Mouse (Mus musculus): ENCODE results near the gene Gm20388.

DNA sequence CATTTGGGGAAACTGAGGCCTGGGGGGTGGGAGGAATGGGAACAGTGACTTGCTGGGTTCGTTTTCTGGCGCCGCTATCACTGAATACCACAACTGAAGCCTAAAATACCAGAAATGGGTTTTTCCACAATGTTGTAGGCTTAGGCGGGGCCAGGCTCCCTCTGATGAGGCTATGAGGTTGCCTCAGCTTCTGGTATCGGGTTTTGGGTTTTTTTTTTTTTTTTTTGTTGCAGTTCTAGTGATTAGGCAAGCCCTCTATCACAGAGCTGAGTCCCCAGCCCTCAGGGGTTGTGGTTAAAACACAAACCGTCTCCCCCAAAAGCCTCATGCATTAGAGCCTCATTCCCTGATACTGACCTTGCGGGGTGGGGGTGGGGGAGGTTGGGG, 467.2 kb downstream of the Gm20388 start:
- TF ChIP-seq CTCF (IDR thresholded peaks at IDR 0.05; ENCODE audit: low read depth, low read length) = no peak
- TF ChIP-seq POLR2A (IDR thresholded peaks at IDR 0.05; ENCODE audit: insufficient read depth, low read length) = no peak
- no peak for TF ChIP-seq EP300 (IDR thresholded peaks at IDR 0.05; ENCODE audit: insufficient read depth, low read depth, low read length)

Measured in ES-Bruce4 (cell line).